Mouse (Mus musculus): Measurements from ENCODE around the gene Tgfbr3. TPM values are rescaled to one million over a fixed set of nuclear protein-coding genes. Genes with fewer than 3 reads are reported as not detected.

Tgfbr3 gene
- polyA plus RNA-seq, 1 experiment: 40.0 TPM

GRCm38 (mm10) chr5:107146111-107146616, 143.3 kb downstream of the Tgfbr3 start:
- Histone ChIP-seq H3K27ac (ENCODE audit: insufficient read depth, low read length) (no peak overlapping the region), H3K4me1 (ENCODE audit: control insufficient read depth, insufficient read depth, low read length) (no peaks in the 10 kb centered on the region; the same call in none of the 2 replicates), H3K4me3 (ENCODE audit: insufficient read depth, low read length) (no peak overlapping the region)
- TF ChIP-seq POLR2A (IDR thresholded peaks at IDR 0.05; ENCODE audit: low read depth, low read length) (no peak), CTCF (IDR thresholded peaks at IDR 0.05; ENCODE audit: borderline replicate concordance, insufficient read depth, low read length) (no peak)

- no peaks in the 10 kb centered on the region for H3K4me1 ChIP-seq (ENCODE audit: control insufficient read depth, insufficient read depth, low read length)
- TF ChIP-seq POLR2A (IDR thresholded peaks at IDR 0.05; ENCODE audit: low read depth, low read length) (no peak), CTCF (IDR thresholded peaks at IDR 0.05; ENCODE audit: borderline replicate concordance, insufficient read depth, low read length) (no peak)
- no peak overlapping the region for H3K4me3 ChIP-seq (ENCODE audit: insufficient read depth, low read length)
Measured at GRCm38 (mm10) chr5:107145125-107145524, 144.3 kb downstream of the Tgfbr3 start.

GRCm38 (mm10) chr5:107144263-107144843, 145.1 kb downstream of the Tgfbr3 start:
- no peaks in the 10 kb centered on the region for H3K4me1 ChIP-seq (ENCODE audit: control insufficient read depth, insufficient read depth, low read length)
- no peak overlapping the region for H3K27ac ChIP-seq (ENCODE audit: insufficient read depth, low read length)
- TF ChIP-seq POLR2A (IDR thresholded peaks at IDR 0.05; ENCODE audit: low read depth, low read length) (no peak), CTCF (IDR thresholded peaks at IDR 0.05; ENCODE audit: borderline replicate concordance, insufficient read depth, low read length) (no peak)
- H3K4me3 ChIP-seq (ENCODE audit: insufficient read depth, low read length): no peak overlapping the region

More at GRCm38 (mm10) chr5:107145125-107145524, 144.3 kb downstream of the Tgfbr3 start:
- no peak overlapping the region for H3K27ac ChIP-seq (ENCODE audit: insufficient read depth, low read length)

- Histone ChIP-seq H3K4me1 (ENCODE audit: control insufficient read depth, insufficient read depth, low read length) (no peaks in the 10 kb centered on the region), H3K27ac (ENCODE audit: insufficient read depth, low read length) (no peak overlapping the region)
- TF ChIP-seq CTCF (IDR thresholded peaks at IDR 0.05; ENCODE audit: borderline replicate concordance, insufficient read depth, low read length): no peak
- no peak for TF ChIP-seq POLR2A (IDR thresholded peaks at IDR 0.05; ENCODE audit: low read depth, low read length)
Measured at GRCm38 (mm10) chr5:107143406-107143805, 146.0 kb downstream of the Tgfbr3 start.

GRCm38 (mm10) chr5:107142791-107143190, 146.6 kb downstream of the Tgfbr3 start:
- H3K4me3 ChIP-seq (ENCODE audit: insufficient read depth, low read length): no peak overlapping the region
- TF ChIP-seq CTCF (IDR thresholded peaks at IDR 0.05; ENCODE audit: borderline replicate concordance, insufficient read depth, low read length) (no peak), POLR2A (IDR thresholded peaks at IDR 0.05; ENCODE audit: low read depth, low read length) (no peak)
- H3K27ac ChIP-seq (ENCODE audit: insufficient read depth, low read length): no peak overlapping the region
- no peaks in the 10 kb centered on the region for H3K4me1 ChIP-seq (ENCODE audit: control insufficient read depth, insufficient read depth, low read length)

More at GRCm38 (mm10) chr5:107143406-107143805, 146.0 kb downstream of the Tgfbr3 start:
- H3K4me3 ChIP-seq (ENCODE audit: insufficient read depth, low read length): no peak overlapping the region

GRCm38 (mm10) chr5:107141375-107141774, 148.1 kb downstream of the Tgfbr3 start:
- Histone ChIP-seq H3K27ac (ENCODE audit: insufficient read depth, low read length) (no peak overlapping the region), H3K4me3 (ENCODE audit: insufficient read depth, low read length) (no peak overlapping the region), H3K4me1 (ENCODE audit: control insufficient read depth, insufficient read depth, low read length) (no peaks in the 10 kb centered on the region)
- TF ChIP-seq POLR2A (IDR thresholded peaks at IDR 0.05; ENCODE audit: low read depth, low read length) (no peak), CTCF (IDR thresholded peaks at IDR 0.05; ENCODE audit: borderline replicate concordance, insufficient read depth, low read length) (no peak)

- TF ChIP-seq POLR2A (IDR thresholded peaks at IDR 0.05; ENCODE audit: low read depth, low read length): no peak
- TF ChIP-seq CTCF (IDR thresholded peaks at IDR 0.05; ENCODE audit: borderline replicate concordance, insufficient read depth, low read length): no peak
- Histone ChIP-seq H3K27ac (ENCODE audit: insufficient read depth, low read length) (no peak overlapping the region), H3K4me1 (ENCODE audit: control insufficient read depth, insufficient read depth, low read length) (no peaks in the 10 kb centered on the region; the same call in 1 of the 2 replicates), H3K4me3 (ENCODE audit: insufficient read depth, low read length) (no peak overlapping the region)
Measured at GRCm38 (mm10) chr5:107139800-107140651, 149.4 kb downstream of the Tgfbr3 start.

GRCm38 (mm10) chr5:107133336-107133735, 156.1 kb downstream of the Tgfbr3 start:
- Histone ChIP-seq H3K4me1 (ENCODE audit: control insufficient read depth, insufficient read depth, low read length) (no peaks in the 10 kb centered on the region; the same call in 1 of the 2 replicates), H3K27ac (ENCODE audit: insufficient read depth, low read length) (no peak overlapping the region), H3K4me3 (ENCODE audit: insufficient read depth, low read length) (no peak overlapping the region)
- no peak for TF ChIP-seq POLR2A (IDR thresholded peaks at IDR 0.05; ENCODE audit: low read depth, low read length)
- TF ChIP-seq CTCF (IDR thresholded peaks at IDR 0.05; ENCODE audit: borderline replicate concordance, insufficient read depth, low read length): no peak

GRCm38 (mm10) chr5:107132231-107132630, 157.2 kb downstream of the Tgfbr3 start:
- TF ChIP-seq CTCF (IDR thresholded peaks at IDR 0.05; ENCODE audit: borderline replicate concordance, insufficient read depth, low read length) (no peak), POLR2A (IDR thresholded peaks at IDR 0.05; ENCODE audit: low read depth, low read length) (no peak)
- H3K4me3 ChIP-seq (ENCODE audit: insufficient read depth, low read length): no peak overlapping the region

More at GRCm38 (mm10) chr5:107132231-107132630, 157.2 kb downstream of the Tgfbr3 start:
- Histone ChIP-seq H3K4me1 (ENCODE audit: control insufficient read depth, insufficient read depth, low read length) (no peaks in the 10 kb centered on the region; the same call in 1 of the 2 replicates), H3K27ac (ENCODE audit: insufficient read depth, low read length) (no peak overlapping the region)

Data from embryonic fibroblast, embryonic 13.5 days (primary cell).